ENCODE assay signal across 13 mouse cellular contexts in the genomic region with DNA sequence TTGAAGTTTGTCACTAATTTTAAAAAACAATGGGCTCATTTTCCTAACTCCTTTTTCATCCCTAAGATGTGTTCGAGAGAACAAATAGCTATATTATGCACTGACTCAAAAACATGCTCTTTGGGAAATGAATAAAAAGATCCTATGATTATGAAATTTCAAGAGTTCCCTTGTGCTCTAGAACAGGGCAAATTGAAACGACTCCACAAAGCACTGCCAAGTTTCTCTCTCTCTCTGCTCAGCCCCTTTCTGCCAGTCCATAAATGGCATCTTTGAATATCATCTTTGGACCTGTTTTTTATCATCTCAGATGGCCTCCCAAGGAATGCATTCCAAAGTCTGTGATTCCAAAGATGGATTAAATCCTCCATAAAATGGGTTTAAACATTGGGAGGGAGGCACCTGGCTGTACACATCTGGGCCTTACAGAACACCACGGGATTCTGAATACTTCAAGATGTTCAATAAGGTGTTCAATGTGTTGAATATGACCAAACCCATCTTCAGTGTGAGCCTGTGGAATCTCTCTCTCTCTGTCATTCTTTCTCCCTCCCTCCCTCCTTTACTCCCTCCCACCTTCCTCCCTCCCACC.
DNase-seq lines count a peak whose midpoint lies in the region; ATAC-seq and TF ChIP-seq lines count a peak whose summit lies in the region.
"Had no signal": no experiment of that assay in that cellular context is flagged by ENCODE, and none has a peak within 500 bp of the region (broad histone marks: within the 10 kb centered on the region; RNA-seq: fewer than 3 reads in every experiment).

No protein-coding gene starts in this region.

- 41% methylated on average over 3 of the region's 3 CpGs for WGBS in forebrain, embryonic 12.5 days
- WGBS in forebrain, embryonic 11.5 days, result 60% methylated on average over 3 of the region's 3 CpGs
- 57% methylated on average over 3 of the region's 3 CpGs for WGBS in limb, embryonic 12.5 days
- WGBS in limb, embryonic 10.5 days, result 70% methylated on average over 3 of the region's 3 CpGs
- 36% methylated on average over 3 of the region's 3 CpGs for WGBS in hindbrain, postnatal 0 days
- WGBS in stomach, embryonic 14.5 days, result 37% methylated on average over 3 of the region's 3 CpGs

- H3K4me2 ChIP-seq in forebrain, embryonic 12.5 days, result peak overlapping the region; percentile 38; the same call in 1 of the 2 replicates
- H3K4me2 ChIP-seq in forebrain, embryonic 11.5 days (ENCODE audit: low read depth, low read length, severe bottlenecking), result no peak overlapping the region
- H3K4me2 ChIP-seq in limb, embryonic 12.5 days, result peak overlapping the region; percentile 39; the same call in 1 of the 2 replicates
- H3K4me2 ChIP-seq in hindbrain, postnatal 0 days (ENCODE audit: low read depth, low read length), result peak overlapping the region; percentile 41
- H3K4me2 ChIP-seq in stomach, embryonic 14.5 days (replicated peaks; ENCODE audit: low read depth, low read length), result peak overlapping the region; percentile 26; the same call in 1 of the 2 replicates
- H3K4me2 ChIP-seq: liver, embryonic 15.5 days had no signal

- no peak overlapping the region for H3K4me3 ChIP-seq in forebrain, embryonic 12.5 days (replicated peaks)
- no peak overlapping the region for H3K4me3 ChIP-seq in forebrain, embryonic 11.5 days (ENCODE audit: low read depth, low read length)
- H3K4me3 ChIP-seq in limb, embryonic 12.5 days (replicated peaks), result no peak overlapping the region
- H3K4me3 ChIP-seq in limb, embryonic 10.5 days, result no peak overlapping the region
- H3K4me3 ChIP-seq in hindbrain, postnatal 0 days (ENCODE audit: low read length), result no peak overlapping the region
- no peak overlapping the region for H3K4me3 ChIP-seq in stomach, embryonic 14.5 days (ENCODE audit: low read depth, low read length)
- no peak overlapping the region for H3K4me3 ChIP-seq in gastrocnemius, adult 2 months
- H3K4me3 ChIP-seq: liver, embryonic 15.5 days had no signal

- H3K36me3 ChIP-seq in forebrain, embryonic 12.5 days (replicated peaks), result no peaks in the 10 kb centered on the region
- no peaks in the 10 kb centered on the region for H3K36me3 ChIP-seq in forebrain, embryonic 11.5 days (ENCODE audit: control insufficient read depth, insufficient read depth, low read length)
- H3K36me3 ChIP-seq in limb, embryonic 12.5 days, result no peaks in the 10 kb centered on the region
- H3K36me3 ChIP-seq in limb, embryonic 10.5 days, result no peaks in the 10 kb centered on the region
- no peaks in the 10 kb centered on the region for H3K36me3 ChIP-seq in hindbrain, postnatal 0 days (ENCODE audit: insufficient read depth, low read length)
- no peaks in the 10 kb centered on the region for H3K36me3 ChIP-seq in stomach, embryonic 14.5 days (ENCODE audit: control insufficient read depth, insufficient read depth, low read length)
- H3K36me3 ChIP-seq: liver, embryonic 15.5 days had no signal

- peaks cover 14% of the 10 kb centered on the region for H3K4me1 ChIP-seq in forebrain, embryonic 12.5 days
- no peaks in the 10 kb centered on the region for H3K4me1 ChIP-seq in forebrain, embryonic 11.5 days (replicated peaks; ENCODE audit: control insufficient read depth, insufficient read depth, low read length)
- H3K4me1 ChIP-seq in limb, embryonic 12.5 days (replicated peaks), result peaks cover 12% of the 10 kb centered on the region; the same call in 1 of the 2 replicates
- H3K4me1 ChIP-seq in limb, embryonic 10.5 days, result peaks cover 4% of the 10 kb centered on the region; the same call in 1 of the 2 replicates
- H3K4me1 ChIP-seq in hindbrain, postnatal 0 days (ENCODE audit: insufficient read depth, low read length), result no peaks in the 10 kb centered on the region
- no peaks in the 10 kb centered on the region for H3K4me1 ChIP-seq in stomach, embryonic 14.5 days (ENCODE audit: control insufficient read depth, insufficient read depth, low read length)
- H3K4me1 ChIP-seq: liver, embryonic 15.5 days had no signal

- no peak for ATAC-seq in forebrain, embryonic 12.5 days (ENCODE audit: low FRiP score)
- ATAC-seq in forebrain, embryonic 11.5 days (replicated peaks; ENCODE audit: low FRiP score), result no peak
- no peak for ATAC-seq in limb, embryonic 12.5 days (ENCODE audit: insufficient number of reproducible peaks, insufficient read depth, low FRiP score, low TSS enrichment, low read depth)
- ATAC-seq in hindbrain, postnatal 0 days, result no peak
- no peak for ATAC-seq in stomach, embryonic 14.5 days (ENCODE audit: insufficient number of reproducible peaks, insufficient read depth, low FRiP score, low read depth)

- TF ChIP-seq CTCF in hindbrain, postnatal 0 days (IDR thresholded peaks at IDR 0.05; ENCODE audit: low read depth), result no peak
- TF ChIP-seq CTCF in gastrocnemius, adult 2 months (IDR thresholded peaks at IDR 0.05), result no peak

- no peak overlapping the region for H3K27ac ChIP-seq in forebrain, embryonic 12.5 days
- no peak overlapping the region for H3K27ac ChIP-seq in forebrain, embryonic 11.5 days (ENCODE audit: low read depth, low read length)
- H3K27ac ChIP-seq in limb, embryonic 12.5 days, result no peak overlapping the region
- H3K27ac ChIP-seq in limb, embryonic 10.5 days, result no peak overlapping the region
- no peak overlapping the region for H3K27ac ChIP-seq in hindbrain, postnatal 0 days
- H3K27ac ChIP-seq in stomach, embryonic 14.5 days (ENCODE audit: low read length), result no peak overlapping the region
- H3K27ac ChIP-seq in gastrocnemius, adult 2 months, result no peak overlapping the region
- H3K27ac ChIP-seq: kidney, postnatal 0 days; liver, embryonic 15.5 days had no signal

- no peak for DNase-seq in forebrain, embryonic 11.5 days (ENCODE audit: low spot score)
- no peak for DNase-seq in limb, embryonic 10.5 days (ENCODE audit: low spot score)
- no peak for DNase-seq in hindbrain, postnatal 0 days (ENCODE audit: low spot score)
- no peak for DNase-seq in gastrocnemius, adult 2 months
- DNase-seq in layer of hippocampus, adult 9-11 months, result no peak
- DNase-seq: adrenal gland, postnatal 36 days; gastrocnemius, postnatal 14 days; right cerebral cortex, postnatal 14 days had no signal

- peaks cover 10% of the 10 kb centered on the region for H3K27me3 ChIP-seq in forebrain, embryonic 12.5 days
- H3K27me3 ChIP-seq in forebrain, embryonic 11.5 days (ENCODE audit: control insufficient read depth, insufficient read depth, low read length), result no peaks in the 10 kb centered on the region
- H3K27me3 ChIP-seq in limb, embryonic 12.5 days, result peaks cover 5% of the 10 kb centered on the region
- H3K27me3 ChIP-seq in limb, embryonic 10.5 days (ENCODE audit: low read depth, poor library complexity, severe bottlenecking), result peaks cover 5% of the 10 kb centered on the region
- H3K27me3 ChIP-seq in hindbrain, postnatal 0 days (ENCODE audit: insufficient read depth, low read length), result no peaks in the 10 kb centered on the region
- no peaks in the 10 kb centered on the region for H3K27me3 ChIP-seq in stomach, embryonic 14.5 days (ENCODE audit: control insufficient read depth, insufficient read depth, low read length)
- H3K27me3 ChIP-seq: liver, embryonic 15.5 days had no signal

- H3K9me3 ChIP-seq in forebrain, embryonic 12.5 days, result no peaks in the 10 kb centered on the region
- no peaks in the 10 kb centered on the region for H3K9me3 ChIP-seq in forebrain, embryonic 11.5 days (ENCODE audit: control insufficient read depth, low read length)
- no peaks in the 10 kb centered on the region for H3K9me3 ChIP-seq in limb, embryonic 12.5 days
- no peaks in the 10 kb centered on the region for H3K9me3 ChIP-seq in limb, embryonic 10.5 days (replicated peaks)
- H3K9me3 ChIP-seq in hindbrain, postnatal 0 days (ENCODE audit: low read length), result no peaks in the 10 kb centered on the region
- H3K9me3 ChIP-seq in stomach, embryonic 14.5 days (ENCODE audit: control insufficient read depth, low read depth, low read length), result no peaks in the 10 kb centered on the region
- H3K9me3 ChIP-seq: liver, embryonic 15.5 days had no signal

- H3K9ac ChIP-seq in forebrain, embryonic 12.5 days, result no peak overlapping the region
- no peak overlapping the region for H3K9ac ChIP-seq in forebrain, embryonic 11.5 days (ENCODE audit: low read length)
- no peak overlapping the region for H3K9ac ChIP-seq in limb, embryonic 12.5 days (replicated peaks)
- H3K9ac ChIP-seq in hindbrain, postnatal 0 days (replicated peaks; ENCODE audit: low read length), result no peak overlapping the region
- no peak overlapping the region for H3K9ac ChIP-seq in stomach, embryonic 14.5 days (replicated peaks; ENCODE audit: low read depth, low read length)
- H3K9ac ChIP-seq: liver, embryonic 15.5 days had no signal

- intact Hi-C loops in gastrocnemius, adult 2 months (cut with DNase I), result no loop called here
